ENCODE assay signal across 11 mouse cellular contexts in the genomic region with DNA sequence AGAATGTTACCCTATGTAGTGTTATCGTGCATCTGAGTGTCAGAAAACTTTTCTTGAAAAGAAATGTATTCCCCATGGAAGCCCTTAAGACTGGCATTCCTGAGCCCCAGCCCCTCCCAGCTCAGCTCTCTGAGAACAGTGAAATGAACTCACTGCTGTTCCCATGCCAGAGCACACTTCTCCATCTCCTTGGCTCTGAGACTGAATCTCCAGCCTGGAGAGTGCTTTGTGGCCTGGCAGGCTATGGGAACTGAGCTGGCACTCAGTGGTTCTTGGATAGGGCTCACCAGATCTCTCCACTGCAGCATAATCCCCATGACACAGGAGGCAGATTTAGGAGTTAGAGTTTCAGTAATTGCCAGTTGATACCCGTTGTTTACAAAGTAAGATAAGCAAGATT. TPM values are rescaled to one million over a fixed set of nuclear protein-coding genes. Genes with fewer than 3 reads are reported as not detected.
DNase-seq lines count a peak whose midpoint lies in the region; ATAC-seq and TF ChIP-seq lines count a peak whose summit lies in the region.
"Had no signal": no experiment of that assay in that cellular context is flagged by ENCODE, and none has a peak within 500 bp of the region (broad histone marks: within the 10 kb centered on the region; RNA-seq: fewer than 3 reads in every experiment).

No protein-coding gene starts in this region.

- no peaks in the 10 kb centered on the region for H3K9me3 ChIP-seq in lung, embryonic 14.5 days (ENCODE audit: low read depth, low read length)
- H3K9me3 ChIP-seq in kidney, embryonic 15.5 days (replicated peaks) = no peaks in the 10 kb centered on the region
- H3K9me3 ChIP-seq: liver, embryonic 12.5 days; stomach, embryonic 15.5 days had no signal

- 44% methylated on average over 2 of the region's 2 CpGs for WGBS in lung, embryonic 14.5 days
- WGBS in kidney, embryonic 15.5 days = 68% methylated on average over 2 of the region's 2 CpGs

- no peak overlapping the region for H3K27ac ChIP-seq in lung, embryonic 14.5 days (ENCODE audit: low read depth)
- no peak overlapping the region for H3K27ac ChIP-seq in kidney, embryonic 15.5 days
- H3K27ac ChIP-seq: hindbrain, embryonic 14.5 days; liver, embryonic 12.5 days; stomach, embryonic 15.5 days had no signal

- H3K4me3 ChIP-seq in lung, embryonic 14.5 days (ENCODE audit: low read depth, low read length) = no peak overlapping the region
- H3K4me3 ChIP-seq in kidney, embryonic 15.5 days (replicated peaks) = no peak overlapping the region
- H3K4me3 ChIP-seq: liver, embryonic 12.5 days; stomach, embryonic 15.5 days had no signal

- TF ChIP-seq CTCF in lung, embryonic 14.5 days (IDR thresholded peaks at IDR 0.05; ENCODE audit: low read depth) = no peak

- H3K9ac ChIP-seq in lung, embryonic 14.5 days = no peak overlapping the region
- no peak overlapping the region for H3K9ac ChIP-seq in kidney, embryonic 15.5 days
- H3K9ac ChIP-seq: hindbrain, embryonic 14.5 days; liver, embryonic 12.5 days; stomach, embryonic 15.5 days had no signal

- no peak for DNase-seq in frontal cortex, postnatal 36 days (ENCODE audit: low spot score in 2 of 2)
- DNase-seq in NIH3T3 (ENCODE audit: low read depth) = peak; percentile 64
- DNase-seq in cerebellum, adult 9-10 months = peak; percentile 63
- peak; percentile 46 for DNase-seq in lung, embryonic 14.5 days
- DNase-seq in thymus, postnatal 36 days = no peak
- no peak for DNase-seq in kidney, postnatal 4 days

- no peak overlapping the region for H3K4me2 ChIP-seq in lung, embryonic 14.5 days
- no peak overlapping the region for H3K4me2 ChIP-seq in kidney, embryonic 15.5 days
- H3K4me2 ChIP-seq: hindbrain, embryonic 14.5 days; liver, embryonic 12.5 days; stomach, embryonic 15.5 days had no signal

- H3K27me3 ChIP-seq in lung, embryonic 14.5 days (ENCODE audit: insufficient read depth, low read length) = no peaks in the 10 kb centered on the region
- no peaks in the 10 kb centered on the region for H3K27me3 ChIP-seq in kidney, embryonic 15.5 days
- H3K27me3 ChIP-seq: liver, embryonic 12.5 days; stomach, embryonic 15.5 days had no signal

- H3K36me3 ChIP-seq in lung, embryonic 14.5 days (ENCODE audit: insufficient read depth) = 0 out of 2 replicates have a peak, but pooled peaks cover 2% of the 10 kb centered on the region
- no peaks in the 10 kb centered on the region for H3K36me3 ChIP-seq in kidney, embryonic 15.5 days
- H3K36me3 ChIP-seq: stomach, embryonic 15.5 days had no signal

- peaks cover 7% of the 10 kb centered on the region for H3K4me1 ChIP-seq in lung, embryonic 14.5 days (ENCODE audit: insufficient read depth)
- H3K4me1 ChIP-seq in kidney, embryonic 15.5 days = peaks cover 10% of the 10 kb centered on the region; the same call in 1 of the 2 replicates

- peak; percentile 64 for ATAC-seq in frontal cortex, adult (ENCODE audit: low TSS enrichment)
- 0 out of 2 replicates have a peak, but pooled peaks have one; percentile 16 for ATAC-seq in lung, embryonic 14.5 days (ENCODE audit: insufficient read depth)
- ATAC-seq in kidney, embryonic 15.5 days (replicated peaks; ENCODE audit: low FRiP score) = no peak
- ATAC-seq: liver, embryonic 12.5 days had no signal

RNA-seq across cellular contexts. Expression of a gene that starts 36.8 kb away (rescaled TPM):
- 22.0 and 22.5 TPM in 2 replicates for polyA plus RNA-seq in lung, embryonic 14.5 days (2014; fragmentation: Nextera tagmentation; extraction: Ambion mirVana)
- 16.5 and 16.8 TPM in 2 replicates for polyA plus RNA-seq in kidney, embryonic 15.5 days (2015; fragmentation: Nextera tagmentation; extraction: Ambion mirVana)

Comparison
In these comparisons a context has a peak if more than half of its experiments do, and no peak if none do; other contexts are left out.
1. DNase-seq: peak in NIH3T3 (single experiment), cerebellum, adult 9-10 months (single experiment) and lung, embryonic 14.5 days (single experiment); none in frontal cortex, postnatal 36 days (0 of 2), thymus, postnatal 36 days (0 of 2) and kidney, postnatal 4 days (0 of 2).